Mouse (Mus musculus) G1E-ER4 (cell line): ENCODE data around the gene Ppef2. TPM values are rescaled to one million over a fixed set of nuclear protein-coding genes. Genes with fewer than 3 reads are reported as not detected.

Experiments used
- GATA1 ChIP-seq: IDR thresholded peaks from one replicate; pipeline ENCODE4 v1.8.0; 2012; ENCODE audit warnings: low read length, inconsistent platforms
- polyA plus RNA-seq: library from polyadenylated mRNA; stranded (reverse); fragments of >175 nt; gene quantifications from 2 replicates; pipeline ENCODE4 v1.2.3, GENCODE M21; 2012

Gene Ppef2
- polyA plus RNA-seq, 1 experiment = not detected

- TF ChIP-seq GATA1 = no peak
These were observed 40.8 kb downstream of the Ppef2 start, which contains the start of gene U90926 for GRCm38 (mm10) chr5:92215308-92215707. Gene U90926 (minus strand): TSS chr5:92215408.

- no peak for TF ChIP-seq GATA1
These were observed 43.8 kb downstream of the Ppef2 start for GRCm38 (mm10) chr5:92212231-92212630.

- no peak for TF ChIP-seq GATA1
These were observed 45.9 kb downstream of the Ppef2 start for GRCm38 (mm10) chr5:92210205-92210604.

- TF ChIP-seq GATA1 = no peak
These were observed 50.0 kb downstream of the Ppef2 start for GRCm38 (mm10) chr5:92206121-92206520.

- TF ChIP-seq GATA1 = no peak
These were observed 50.4 kb downstream of the Ppef2 start for GRCm38 (mm10) chr5:92205706-92206105.

- TF ChIP-seq GATA1 = no peak
These were observed 50.9 kb downstream of the Ppef2 start for GRCm38 (mm10) chr5:92205184-92205583.

- peak; percentile 65 for TF ChIP-seq GATA1
These were observed 51.7 kb downstream of the Ppef2 start for GRCm38 (mm10) chr5:92204162-92205036.

GRCm38 (mm10) chr5:92198266-92198665 is 57.8 kb downstream of the Ppef2 start:
- TF ChIP-seq GATA1 = no peak

GRCm38 (mm10) chr5:92196895-92197811 is 58.9 kb downstream of the Ppef2 start:
- TF ChIP-seq GATA1 = no peak

- no peak for TF ChIP-seq GATA1
These were observed 67.1 kb downstream of the Ppef2 start for GRCm38 (mm10) chr5:92188881-92189483.

GRCm38 (mm10) chr5:92183071-92183830 is 72.8 kb downstream of the Ppef2 start:
- no peak for TF ChIP-seq GATA1

Other genes starting within 250 kb of the Ppef2 start
- 0.03 TPM in 2 replicates for gene Cdkl2, start 212.4 kb downstream of the Ppef2 start, polyA plus RNA-seq
- gene G3bp2, start 172.6 kb downstream of the Ppef2 start, polyA plus RNA-seq = 13.9 and 16.0 TPM in 2 replicates
- 7.5 and 36.1 TPM in 2 replicates for gene Uso1, start 118.3 kb downstream of the Ppef2 start, polyA plus RNA-seq
- gene U90926, start 40.9 kb downstream of the Ppef2 start, polyA plus RNA-seq = not detected in 2 replicates
- gene Naaa, start 21.9 kb upstream of the Ppef2 start, polyA plus RNA-seq = 5.0 and 5.2 TPM in 2 replicates
- 57.1 and 76.7 TPM in 2 replicates for gene Sdad1, start 54.2 kb upstream of the Ppef2 start, polyA plus RNA-seq
- not detected in 2 replicates for gene Cxcl9, start 71.8 kb upstream of the Ppef2 start, polyA plus RNA-seq
- gene Art3, start 75.5 kb upstream of the Ppef2 start, polyA plus RNA-seq = not detected in 2 replicates
- not detected in 2 replicates for gene Cxcl10, start 92.6 kb upstream of the Ppef2 start, polyA plus RNA-seq
- 20.2 and 39.4 TPM in 2 replicates for gene Nup54, start 178.9 kb upstream of the Ppef2 start, polyA plus RNA-seq